10 mouse cellular contexts compared by ENCODE assay signal in genomic region chr4:144983821-144984371, GRCm38 (mm10).
A peak's percentile ranks its signal among the peaks of the same experiment; 100 is the strongest.
DNase-seq lines count a peak whose midpoint lies in the region; ATAC-seq and TF ChIP-seq lines count a peak whose summit lies in the region.
"Had no signal": no experiment of that assay in that cellular context is flagged by ENCODE, and none has a peak within 500 bp of the region (broad histone marks: within the 10 kb centered on the region; RNA-seq: fewer than 3 reads in every experiment).

No protein-coding gene starts in this region.

- 70% methylated on average over 8 of the region's 8 CpGs for WGBS in midbrain, embryonic 10.5 days
- 65% methylated on average over 8 of the region's 8 CpGs for WGBS in midbrain, embryonic 11.5 days
- WGBS in kidney, postnatal 0 days: 13% methylated on average over 8 of the region's 8 CpGs
- WGBS in stomach, embryonic 16.5 days: 37% methylated on average over 8 of the region's 8 CpGs

- H3K4me3 ChIP-seq in midbrain, embryonic 10.5 days: no peak overlapping the region
- no peak overlapping the region for H3K4me3 ChIP-seq in midbrain, embryonic 11.5 days (ENCODE audit: low read depth, low read length)
- no peak overlapping the region for H3K4me3 ChIP-seq in kidney, postnatal 0 days (replicated peaks; ENCODE audit: low read depth, low read length)
- H3K4me3 ChIP-seq in stomach, embryonic 16.5 days (replicated peaks; ENCODE audit: low read length): no peak overlapping the region

- no peak overlapping the region for H3K4me2 ChIP-seq in midbrain, embryonic 11.5 days
- H3K4me2 ChIP-seq in kidney, postnatal 0 days (ENCODE audit: low read length): no peak overlapping the region; the same call in 1 of the 2 replicates
- no peak overlapping the region for H3K4me2 ChIP-seq in stomach, embryonic 16.5 days (ENCODE audit: low read depth, low read length)

- H3K9ac ChIP-seq in midbrain, embryonic 11.5 days (ENCODE audit: low read length): no peak overlapping the region
- H3K9ac ChIP-seq in kidney, postnatal 0 days (ENCODE audit: low read depth, low read length): no peak overlapping the region
- no peak overlapping the region for H3K9ac ChIP-seq in stomach, embryonic 16.5 days (ENCODE audit: low read length)

- no peaks in the 10 kb centered on the region for H3K9me3 ChIP-seq in midbrain, embryonic 10.5 days (replicated peaks)
- H3K9me3 ChIP-seq in midbrain, embryonic 11.5 days (ENCODE audit: control insufficient read depth, low read length): no peaks in the 10 kb centered on the region
- no peaks in the 10 kb centered on the region for H3K9me3 ChIP-seq in kidney, postnatal 0 days (replicated peaks; ENCODE audit: low read length)
- no peaks in the 10 kb centered on the region for H3K9me3 ChIP-seq in stomach, embryonic 16.5 days (replicated peaks; ENCODE audit: control insufficient read depth, low read length)

- no peak for TF ChIP-seq CTCF in kidney, postnatal 0 days (IDR thresholded peaks at IDR 0.05; ENCODE audit: low read depth)

- H3K36me3 ChIP-seq in midbrain, embryonic 10.5 days: peaks cover 4% of the 10 kb centered on the region; the same call in 1 of the 2 replicates
- no peaks in the 10 kb centered on the region for H3K36me3 ChIP-seq in midbrain, embryonic 11.5 days (ENCODE audit: control insufficient read depth, insufficient read depth, low read length)
- H3K36me3 ChIP-seq in kidney, postnatal 0 days (ENCODE audit: insufficient read depth, low read length): no peaks in the 10 kb centered on the region
- no peaks in the 10 kb centered on the region for H3K36me3 ChIP-seq in stomach, embryonic 16.5 days (ENCODE audit: control insufficient read depth, insufficient read depth, low read length)

- H3K27me3 ChIP-seq in midbrain, embryonic 10.5 days (ENCODE audit: low read depth, poor library complexity, severe bottlenecking): no peaks in the 10 kb centered on the region
- no peaks in the 10 kb centered on the region for H3K27me3 ChIP-seq in midbrain, embryonic 11.5 days (ENCODE audit: control insufficient read depth, insufficient read depth, low read length)
- H3K27me3 ChIP-seq in kidney, postnatal 0 days (ENCODE audit: insufficient read depth, low read length): no peaks in the 10 kb centered on the region
- H3K27me3 ChIP-seq in stomach, embryonic 16.5 days (ENCODE audit: control insufficient read depth, insufficient read depth, low read length): no peaks in the 10 kb centered on the region

- DNase-seq in embryo, embryonic 10 days (ENCODE audit: low spot score): peak; percentile 30
- DNase-seq in embryo, embryonic 9.5 days (ENCODE audit: extremely low spot score): no peak
- no peak for DNase-seq in midbrain, embryonic 10.5 days (ENCODE audit: low spot score)
- DNase-seq in midbrain, embryonic 11.5 days (ENCODE audit: low spot score, missing footprints): no peak
- DNase-seq in kidney, postnatal 0 days (ENCODE audit: low spot score): peak; percentile 83
- DNase-seq in layer of hippocampus, adult 9-10 months (ENCODE audit: low spot score): no peak
- DNase-seq in cerebellum, postnatal 36 days: no peak
- DNase-seq: midbrain, embryonic 14.5 days; thymus, postnatal 4 days had no signal

- no peak for ATAC-seq in midbrain, embryonic 11.5 days (ENCODE audit: low FRiP score)
- peak; percentile 88 for ATAC-seq in kidney, postnatal 0 days (replicated peaks; ENCODE audit: low FRiP score, low read depth)
- peak; percentile 54; the same call in 1 of the 2 replicates for ATAC-seq in stomach, embryonic 16.5 days (ENCODE audit: insufficient read depth, low FRiP score)

- H3K4me1 ChIP-seq in midbrain, embryonic 10.5 days: peaks cover 18% of the 10 kb centered on the region
- 0 out of 2 replicates have a peak, but pooled peaks cover 2% of the 10 kb centered on the region for H3K4me1 ChIP-seq in midbrain, embryonic 11.5 days (ENCODE audit: control insufficient read depth, insufficient read depth, low read length)
- peaks cover 24% of the 10 kb centered on the region; the same call in 1 of the 2 replicates for H3K4me1 ChIP-seq in kidney, postnatal 0 days (replicated peaks; ENCODE audit: insufficient read depth, low read length)
- 0 out of 2 replicates have a peak, but pooled peaks cover 11% of the 10 kb centered on the region for H3K4me1 ChIP-seq in stomach, embryonic 16.5 days (ENCODE audit: control insufficient read depth, insufficient read depth, low read length)

- H3K27ac ChIP-seq in midbrain, embryonic 10.5 days (replicated peaks): 0 out of 2 replicates have a peak overlapping the region, but pooled peaks have one; percentile 30
- H3K27ac ChIP-seq in midbrain, embryonic 11.5 days (ENCODE audit: low read depth, low read length): no peak overlapping the region
- peak overlapping the region; percentile 84 for H3K27ac ChIP-seq in kidney, postnatal 0 days
- H3K27ac ChIP-seq in stomach, embryonic 16.5 days (ENCODE audit: low read length): no peak overlapping the region

Comparison
In these comparisons a context has a peak if more than half of its experiments do, and no peak if none do; other contexts are left out.
1. DNase-seq: peak in embryo, embryonic 10 days (single experiment) and kidney, postnatal 0 days (single experiment); none in embryo, embryonic 9.5 days (single experiment), midbrain, embryonic 10.5 days (single experiment), midbrain, embryonic 11.5 days (single experiment), layer of hippocampus, adult 9-10 months (single experiment) and cerebellum, postnatal 36 days (0 of 2).
2. H3K27ac ChIP-seq: peak in midbrain, embryonic 10.5 days (single experiment) and kidney, postnatal 0 days (single experiment); none in midbrain, embryonic 11.5 days (single experiment) and stomach, embryonic 16.5 days (single experiment).